Mouse (Mus musculus) kidney, embryonic 14.5 days (tissue): ENCODE measurements around the gene Prss30. TPM values are rescaled to one million over a fixed set of nuclear protein-coding genes. Genes with fewer than 3 reads are reported as not detected.

Experiments
- ATAC-seq: fragments of 200-750 bp; cut with Nextera tagmentation; 2 replicates; pipeline ENCODE4 v1.8.0; 2017; ENCODE audit warnings: moderate number of reproducible peaks, mild to moderate bottlenecking, moderate TSS enrichment, moderate library complexity; ENCODE audit not compliant: low FRiP score, low TSS enrichment
- H3K27ac ChIP-seq: fragments of 300-500 bp; sonication (generic); 2 replicates; pipeline ENCODE4 v1.5.1; 2014; ENCODE audit warnings: low read depth, mild to moderate bottlenecking, low read length, moderate library complexity, mixed read lengths
- H3K27me3 ChIP-seq: fragments of 300-500 bp; sonication (generic); 2 replicates; pipeline ENCODE4 v1.6.1; 2014; ENCODE audit warnings: mild to moderate bottlenecking, low read length; ENCODE audit not compliant: control insufficient read depth, insufficient read depth
- H3K36me3 ChIP-seq: fragments of 300-500 bp; sonication (generic); 2 replicates; pipeline ENCODE4 v1.6.1; 2014; ENCODE audit warnings: low read length, mixed read lengths; ENCODE audit not compliant: control insufficient read depth, insufficient read depth
- H3K4me1 ChIP-seq: fragments of 300-500 bp; sonication (generic); 2 replicates; pipeline ENCODE4 v1.6.1; 2014; ENCODE audit warnings: low read length, mixed read lengths; ENCODE audit not compliant: control insufficient read depth, insufficient read depth
- H3K4me2 ChIP-seq: fragments of 300-500 bp; sonication (generic); replicated peaks from 2 replicates; pipeline ENCODE4 v1.6.1; 2014; ENCODE audit warnings: low read depth, mild to moderate bottlenecking, low read length
- H3K4me3 ChIP-seq: fragments of 300-500 bp; sonication (generic); 2 replicates; pipeline ENCODE4 v1.5.1; 2014; ENCODE audit warnings: mild to moderate bottlenecking, low read length
- H3K9ac ChIP-seq: fragments of 300-500 bp; sonication (generic); 2 replicates; pipeline ENCODE4 v1.6.1; 2014; ENCODE audit warnings: low read depth, mild to moderate bottlenecking, low read length, moderate library complexity
- H3K9me3 ChIP-seq: fragments of 300-500 bp; sonication (generic); 2 replicates; pipeline ENCODE4 v1.6.1; 2016; ENCODE audit warnings: low read length; ENCODE audit not compliant: control insufficient read depth
- WGBS: fragments of 180-500 bp; shearing (Covaris S2); extraction: QIAGEN DNeasy Blood & Tissue Kit; methylation state at CpG from one replicate; pipeline ENCODE4 v1.1.7; 2014; 5-methylcytosine and 5-hydroxymethylcytosine counted together
- polyA plus RNA-seq: library from polyadenylated mRNA; unstranded; fragments of >200 nt; fragmentation: Nextera tagmentation; extraction: Ambion mirVana; gene quantifications from 2 replicates; pipeline ENCODE4 v1.2.1, GENCODE M21; 2014

The Prss30 gene
- polyA plus RNA-seq, 1 experiment from 2014 or later = 0.30 TPM

- Histone ChIP-seq H3K9ac (no peak overlapping the region), H3K9me3 (no peaks in the 10 kb centered on the region), H3K4me2 (no peak overlapping the region), H3K4me3 (no peak overlapping the region), H3K27me3 (no peaks in the 10 kb centered on the region), H3K36me3 (no peaks in the 10 kb centered on the region), H3K27ac (no peak overlapping the region), H3K4me1 (no peaks in the 10 kb centered on the region)
- WGBS = 74% methylated on average over 1 of the region's 1 CpGs
- ATAC-seq = no peak
Observed at GRCm38 (mm10) chr17:24007391-24007790, 27.0 kb upstream of the Prss30 start.

- H3K36me3 ChIP-seq = no peaks in the 10 kb centered on the region
- 46% methylated on average over 2 of the region's 2 CpGs for WGBS
- H3K9me3 ChIP-seq = no peaks in the 10 kb centered on the region
- H3K4me3 ChIP-seq = no peak overlapping the region
- H3K27ac ChIP-seq = no peak overlapping the region
- H3K9ac ChIP-seq = no peak overlapping the region
- H3K4me1 ChIP-seq = no peaks in the 10 kb centered on the region
- no peak overlapping the region for H3K4me2 ChIP-seq
- H3K27me3 ChIP-seq = no peaks in the 10 kb centered on the region
- ATAC-seq = no peak
Observed at GRCm38 (mm10) chr17:24006930-24007329, 26.6 kb upstream of the Prss30 start.

- Histone ChIP-seq H3K4me2 (no peak overlapping the region), H3K9ac (no peak overlapping the region), H3K9me3 (no peaks in the 10 kb centered on the region), H3K27ac (no peak overlapping the region), H3K36me3 (no peaks in the 10 kb centered on the region), H3K4me3 (no peak overlapping the region), H3K27me3 (no peaks in the 10 kb centered on the region), H3K4me1 (no peaks in the 10 kb centered on the region)
- no peak for ATAC-seq
- 94% methylated on average over 3 of the region's 3 CpGs for WGBS
Observed at GRCm38 (mm10) chr17:24005049-24005448, 24.7 kb upstream of the Prss30 start.

GRCm38 (mm10) chr17:24004071-24004665, 23.8 kb upstream of the Prss30 start:
- no peak overlapping the region for H3K4me3 ChIP-seq
- H3K9ac ChIP-seq = no peak overlapping the region
- 93% methylated on average over 14 of the region's 14 CpGs for WGBS
- no peak for ATAC-seq
- no peak overlapping the region for H3K4me2 ChIP-seq
- no peaks in the 10 kb centered on the region for H3K27me3 ChIP-seq
- H3K4me1 ChIP-seq = no peaks in the 10 kb centered on the region
- no peaks in the 10 kb centered on the region for H3K9me3 ChIP-seq
- no peaks in the 10 kb centered on the region for H3K36me3 ChIP-seq
- H3K27ac ChIP-seq = no peak overlapping the region

- Histone ChIP-seq H3K4me3 (no peak overlapping the region), H3K4me2 (no peak overlapping the region), H3K9ac (no peak overlapping the region), H3K36me3 (no peaks in the 10 kb centered on the region), H3K9me3 (no peaks in the 10 kb centered on the region), H3K4me1 (no peaks in the 10 kb centered on the region), H3K27me3 (no peaks in the 10 kb centered on the region), H3K27ac (no peak overlapping the region)
- WGBS = 45% methylated on average over 5 of the region's 5 CpGs
- ATAC-seq = no peak
Observed at GRCm38 (mm10) chr17:24000404-24000803, 20.0 kb upstream of the Prss30 start.

GRCm38 (mm10) chr17:23998383-23998782, 18.0 kb upstream of the Prss30 start:
- Histone ChIP-seq H3K9ac (no peak overlapping the region), H3K27ac (no peak overlapping the region), H3K27me3 (no peaks in the 10 kb centered on the region), H3K4me3 (no peak overlapping the region), H3K4me1 (no peaks in the 10 kb centered on the region), H3K4me2 (no peak overlapping the region), H3K9me3 (no peaks in the 10 kb centered on the region), H3K36me3 (no peaks in the 10 kb centered on the region)
- ATAC-seq = no peak
- 30% methylated on average over 6 of the region's 6 CpGs for WGBS

- no peak within 1 kb of the TSS for H3K4me2 ChIP-seq
- no peaks in the 10 kb centered on the region for H3K4me1 ChIP-seq
- no peak within 1 kb of the TSS for H3K4me3 ChIP-seq
- no peak within 1 kb of the TSS for H3K27ac ChIP-seq
- H3K9ac ChIP-seq = no peak within 1 kb of the TSS
- no peak for ATAC-seq
- H3K9me3 ChIP-seq = no peaks in the 10 kb centered on the region
- no peaks in the 10 kb centered on the region for H3K27me3 ChIP-seq
- no peaks in the 10 kb centered on the region for H3K36me3 ChIP-seq
- 82% methylated on average over 2 of the region's 2 CpGs for WGBS
Observed at GRCm38 (mm10) chr17:23997901-23998300, 17.5 kb upstream of the Prss30 start, which contains the start of gene Prss22. Gene Prss22, minus strand, starts transcription at chr17:23998100.

GRCm38 (mm10) chr17:23995421-23995820, 15.1 kb upstream of the Prss30 start:
- Histone ChIP-seq H3K36me3 (no peaks in the 10 kb centered on the region), H3K9ac (no peak overlapping the region), H3K4me3 (no peak overlapping the region), H3K27me3 (no peaks in the 10 kb centered on the region), H3K27ac (no peak overlapping the region), H3K9me3 (no peaks in the 10 kb centered on the region), H3K4me2 (no peak overlapping the region), H3K4me1 (no peaks in the 10 kb centered on the region)
- 44% methylated on average over 1 of the region's 1 CpGs for WGBS
- no peak for ATAC-seq

- WGBS = 85% methylated on average over 7 of the region's 7 CpGs
Observed at GRCm38 (mm10) chr17:23994667-23995066, 14.3 kb upstream of the Prss30 start.

More at GRCm38 (mm10) chr17:23994667-23995066, 14.3 kb upstream of the Prss30 start:
- no peaks in the 10 kb centered on the region for H3K27me3 ChIP-seq
- H3K4me1 ChIP-seq = no peaks in the 10 kb centered on the region
- H3K9me3 ChIP-seq = no peaks in the 10 kb centered on the region
- H3K4me3 ChIP-seq = no peak overlapping the region
- no peaks in the 10 kb centered on the region for H3K36me3 ChIP-seq
- no peak for ATAC-seq
- H3K27ac ChIP-seq = no peak overlapping the region
- H3K4me2 ChIP-seq = no peak overlapping the region
- no peak overlapping the region for H3K9ac ChIP-seq
